Mouse (Mus musculus): ENCODE results near the gene H13. TPM values are rescaled to one million over a fixed set of nuclear protein-coding genes. Genes with fewer than 3 reads are reported as not detected.

The H13 gene
- polyA plus RNA-seq, 1 experiment = 80.5 TPM

- TF ChIP-seq POLR2A (IDR thresholded peaks at IDR 0.05; ENCODE audit: borderline replicate concordance, insufficient read depth, low read length) = no peak
- no peak for TF ChIP-seq CTCF (IDR thresholded peaks at IDR 0.05; ENCODE audit: borderline replicate concordance, insufficient read depth, low read depth, low read length)
- 43% methylated on average over 5 of the region's 5 CpGs for WGBS
- no peak overlapping the region for H3K4me3 ChIP-seq (replicated peaks; ENCODE audit: insufficient read depth, low read depth, low read length)
- no peak overlapping the region for H3K27ac ChIP-seq (ENCODE audit: insufficient read depth, low read length)
- DNase-seq = no peak
- H3K4me1 ChIP-seq (ENCODE audit: control insufficient read depth, insufficient read depth, low read length) = peaks cover 21% of the 10 kb centered on the region
- no peaks in the 10 kb centered on the region for H3K27me3 ChIP-seq (ENCODE audit: control insufficient read depth, insufficient read depth, low read length)
Measured at GRCm38 (mm10) chr2:152678925-152679324, 9.7 kb downstream of the H13 start.

- 41% methylated on average over 8 of the region's 8 CpGs for WGBS
- Histone ChIP-seq H3K4me3 (replicated peaks; ENCODE audit: insufficient read depth, low read depth, low read length) (no peak overlapping the region), H3K27me3 (ENCODE audit: control insufficient read depth, insufficient read depth, low read length) (no peaks in the 10 kb centered on the region), H3K27ac (ENCODE audit: insufficient read depth, low read length) (no peak overlapping the region), H3K4me1 (ENCODE audit: control insufficient read depth, insufficient read depth, low read length) (peaks cover 18% of the 10 kb centered on the region)
- DNase-seq = no peak
- no peak for TF ChIP-seq CTCF (IDR thresholded peaks at IDR 0.05; ENCODE audit: borderline replicate concordance, insufficient read depth, low read depth, low read length)
Measured at GRCm38 (mm10) chr2:152679701-152680355, 10.6 kb downstream of the H13 start.

- Histone ChIP-seq H3K4me3 (replicated peaks; ENCODE audit: insufficient read depth, low read depth, low read length) (no peak overlapping the region), H3K27ac (ENCODE audit: insufficient read depth, low read length) (no peak overlapping the region), H3K4me1 (ENCODE audit: control insufficient read depth, insufficient read depth, low read length) (peaks cover 8% of the 10 kb centered on the region; the same call in 1 of the 2 replicates), H3K27me3 (ENCODE audit: control insufficient read depth, insufficient read depth, low read length) (no peaks in the 10 kb centered on the region)
- 94% methylated on average over 5 of the region's 5 CpGs for WGBS
- TF ChIP-seq POLR2A (IDR thresholded peaks at IDR 0.05; ENCODE audit: borderline replicate concordance, insufficient read depth, low read length) (no peak), CTCF (IDR thresholded peaks at IDR 0.05; ENCODE audit: borderline replicate concordance, insufficient read depth, low read depth, low read length) (no peak)
- no peak for DNase-seq
Measured at GRCm38 (mm10) chr2:152683086-152683485, 13.8 kb downstream of the H13 start.

GRCm38 (mm10) chr2:152686399-152686798 lies 17.1 kb downstream of the H13 start:
- WGBS = 50% methylated on average over 12 of the region's 12 CpGs
- Histone ChIP-seq H3K27me3 (ENCODE audit: control insufficient read depth, insufficient read depth, low read length) (no peaks in the 10 kb centered on the region), H3K27ac (ENCODE audit: insufficient read depth, low read length) (peak overlapping the region; percentile 65; the same call in 1 of the 2 replicates), H3K4me3 (replicated peaks; ENCODE audit: insufficient read depth, low read depth, low read length) (peak overlapping the region; percentile 39), H3K4me1 (ENCODE audit: control insufficient read depth, insufficient read depth, low read length) (no peaks in the 10 kb centered on the region)
- TF ChIP-seq POLR2A (IDR thresholded peaks at IDR 0.05; ENCODE audit: borderline replicate concordance, insufficient read depth, low read length) = no peak
- no peak for TF ChIP-seq CTCF (IDR thresholded peaks at IDR 0.05; ENCODE audit: borderline replicate concordance, insufficient read depth, low read depth, low read length)
- no peak for DNase-seq

- Histone ChIP-seq H3K27ac (ENCODE audit: insufficient read depth, low read length) (peak within 1 kb of the TSS; percentile 65; the same call in 1 of the 2 replicates), H3K27me3 (ENCODE audit: control insufficient read depth, insufficient read depth, low read length) (no peaks in the 10 kb centered on the region), H3K4me3 (replicated peaks; ENCODE audit: insufficient read depth, low read depth, low read length) (peak within 1 kb of the TSS; percentile 56), H3K4me1 (ENCODE audit: control insufficient read depth, insufficient read depth, low read length) (no peaks in the 10 kb centered on the region)
- TF ChIP-seq CTCF (IDR thresholded peaks at IDR 0.05; ENCODE audit: borderline replicate concordance, insufficient read depth, low read depth, low read length) (no peak), POLR2A (IDR thresholded peaks at IDR 0.05; ENCODE audit: borderline replicate concordance, insufficient read depth, low read length) (peak; percentile 71)
- WGBS = 52% methylated on average over 45 of the region's 45 CpGs
- peak; percentile 92 to 97 for DNase-seq
Measured at GRCm38 (mm10) chr2:152686806-152687267, 17.6 kb downstream of the H13 start, which contains the start of gene Mcts2. TSS of gene Mcts2 (plus strand) at chr2:152687035.

- peaks cover 4% of the 10 kb centered on the region; the same call in 1 of the 2 replicates for H3K4me1 ChIP-seq (ENCODE audit: control insufficient read depth, insufficient read depth, low read length)
- TF ChIP-seq POLR2A (IDR thresholded peaks at IDR 0.05; ENCODE audit: borderline replicate concordance, insufficient read depth, low read length) (no peak), CTCF (IDR thresholded peaks at IDR 0.05; ENCODE audit: borderline replicate concordance, insufficient read depth, low read depth, low read length) (peak; percentile 58; the same call in 1 of the 2 replicates)
- H3K4me3 ChIP-seq (replicated peaks; ENCODE audit: insufficient read depth, low read depth, low read length) = no peak overlapping the region
- H3K27ac ChIP-seq (ENCODE audit: insufficient read depth, low read length) = peak overlapping the region; percentile 6; the same call in 1 of the 2 replicates
- 61% methylated on average over 7 of the region's 7 CpGs for WGBS
- DNase-seq = no peak
- no peaks in the 10 kb centered on the region for H3K27me3 ChIP-seq (ENCODE audit: control insufficient read depth, insufficient read depth, low read length)
Measured at GRCm38 (mm10) chr2:152691564-152692217, 22.4 kb downstream of the H13 start.

GRCm38 (mm10) chr2:152693233-152693632 lies 24.0 kb downstream of the H13 start:
- peak overlapping the region; percentile 40 for H3K4me3 ChIP-seq (replicated peaks; ENCODE audit: insufficient read depth, low read depth, low read length)
- peak overlapping the region; percentile 17; the same call in 1 of the 2 replicates for H3K27ac ChIP-seq (ENCODE audit: insufficient read depth, low read length)
- no peaks in the 10 kb centered on the region for H3K27me3 ChIP-seq (ENCODE audit: control insufficient read depth, insufficient read depth, low read length)
- DNase-seq = peak; percentile 71 to 77
- H3K4me1 ChIP-seq (ENCODE audit: control insufficient read depth, insufficient read depth, low read length) = peaks cover 8% of the 10 kb centered on the region; the same call in 1 of the 2 replicates
- TF ChIP-seq POLR2A (IDR thresholded peaks at IDR 0.05; ENCODE audit: borderline replicate concordance, insufficient read depth, low read length) = no peak
- TF ChIP-seq CTCF (IDR thresholded peaks at IDR 0.05; ENCODE audit: borderline replicate concordance, insufficient read depth, low read depth, low read length) = peak; percentile 86
- WGBS = 10% methylated on average over 9 of the region's 9 CpGs

All from cerebellum, adult 2 months (tissue).